Mouse (Mus musculus) ES-Bruce4 (cell line): ENCODE measurements around the gene Gm11634. TPM values are rescaled to one million over a fixed set of nuclear protein-coding genes. Genes with fewer than 3 reads are reported as not detected.
"Not testable (repeated sequence)": the region's sequence is repeated elsewhere in the genome, so short reads cannot be mapped to it uniquely, and the experiment has no call there.

Experiments used
- H3K27ac ChIP-seq: 2 replicates; pipeline ENCODE4 v1.5.1; 2012; ENCODE audit warnings: low read length, inconsistent platforms; ENCODE audit not compliant: insufficient read depth
- H3K27me3 ChIP-seq: 2 replicates; pipeline ENCODE4 v1.6.1; 2012; ENCODE audit warnings: mild to moderate bottlenecking, low read length, inconsistent platforms; ENCODE audit not compliant: control insufficient read depth, poor library complexity, insufficient read depth, severe bottlenecking
- H3K36me3 ChIP-seq: 2 replicates; pipeline ENCODE4 v1.6.1; 2012; ENCODE audit warnings: inconsistent platforms, mild to moderate bottlenecking, low read length, moderate library complexity; ENCODE audit not compliant: control insufficient read depth, poor library complexity, insufficient read depth, severe bottlenecking
- H3K4me1 ChIP-seq: one replicate; pipeline ENCODE4 v1.8.1; 2011; ENCODE audit warnings: low read length; ENCODE audit not compliant: control insufficient read depth, insufficient read depth
- H3K4me3 ChIP-seq: 2 replicates; pipeline ENCODE4 v1.5.1; 2011; ENCODE audit warnings: low read depth, mild to moderate bottlenecking, low read length
- H3K9ac ChIP-seq: 2 replicates; pipeline ENCODE4 v1.6.1; 2012; ENCODE audit warnings: low read depth, mild to moderate bottlenecking, inconsistent platforms; ENCODE audit not compliant: poor library complexity, severe bottlenecking
- H3K9me3 ChIP-seq: replicated peaks from 2 replicates; pipeline ENCODE4 v1.6.1; 2012; ENCODE audit warnings: mild to moderate bottlenecking, low read length, inconsistent platforms; ENCODE audit not compliant: control insufficient read depth, poor library complexity, insufficient read depth, severe bottlenecking
- CTCF ChIP-seq: IDR thresholded peaks from one replicate; pipeline ENCODE4 v1.8.1; 2011; ENCODE audit warnings: low read depth, low read length
- EP300 ChIP-seq: IDR thresholded peaks from 2 replicates; pipeline ENCODE4 v1.6.1; 2011; ENCODE audit warnings: low read depth, low read length; ENCODE audit not compliant: insufficient read depth
- POLR2A ChIP-seq: IDR thresholded peaks from one replicate; pipeline ENCODE4 v1.8.1; 2011; ENCODE audit warnings: low read length; ENCODE audit not compliant: insufficient read depth
- polyA plus RNA-seq: library from polyadenylated mRNA; stranded (reverse); fragments of >200 nt; gene quantifications from 2 replicates; pipeline ENCODE4 v1.2.4, GENCODE M21; 2011; ENCODE audit warnings: low read depth; ENCODE audit not compliant: missing spikeins, insufficient read depth, insufficient read length

The Gm11634 gene
- polyA plus RNA-seq, 1 experiment = not detected

GRCm38 (mm10) chr11:101627857-101628559, 29.0 kb upstream of the Gm11634 start:
- TF ChIP-seq CTCF (no peak), EP300 (no peak), POLR2A (no peak)
- Histone ChIP-seq H3K36me3 (peaks cover 9% of the 10 kb centered on the region), H3K27me3 (no peaks in the 10 kb centered on the region), H3K9ac (peak overlapping the region; percentile 83), H3K4me1 (no peaks in the 10 kb centered on the region), H3K9me3 (peaks cover 12% of the 10 kb centered on the region; the same call in 1 of the 2 replicates), H3K27ac (peak overlapping the region; percentile 98), H3K4me3 (peak overlapping the region; percentile 72)

GRCm38 (mm10) chr11:101626995-101627856, 28.2 kb upstream of the Gm11634 start, which contains the start of gene Rdm1:
Rdm1 (plus strand) TSS chr11:101627195.
- Histone ChIP-seq H3K9me3 (peaks cover 15% of the 10 kb centered on the region; the same call in 1 of the 2 replicates), H3K4me1 (no peaks in the 10 kb centered on the region), H3K9ac (peak within 1 kb of the TSS; percentile 83), H3K36me3 (peaks cover 7% of the 10 kb centered on the region), H3K27me3 (no peaks in the 10 kb centered on the region), H3K27ac (peak within 1 kb of the TSS; percentile 98), H3K4me3 (peak within 1 kb of the TSS; percentile 72)
- no peak for TF ChIP-seq CTCF
- TF ChIP-seq EP300 = 0 out of 2 replicates have a peak, but pooled peaks have one; percentile 53
- TF ChIP-seq POLR2A = peak; percentile 100

GRCm38 (mm10) chr11:101626649-101626994, 27.6 kb upstream of the Gm11634 start:
- Histone ChIP-seq H3K4me1 (no peaks in the 10 kb centered on the region), H3K9ac (peak overlapping the region; percentile 45), H3K27me3 (no peaks in the 10 kb centered on the region), H3K27ac (peak overlapping the region; percentile 98), H3K4me3 (peak overlapping the region; percentile 29), H3K9me3 (peaks cover 21% of the 10 kb centered on the region; the same call in 1 of the 2 replicates), H3K36me3 (peaks cover 7% of the 10 kb centered on the region)
- TF ChIP-seq POLR2A = no peak
- no peak for TF ChIP-seq EP300
- TF ChIP-seq CTCF = no peak

GRCm38 (mm10) chr11:101620022-101620655, 21.1 kb upstream of the Gm11634 start:
- not testable (repeated sequence) for H3K4me3 ChIP-seq, H3K36me3 ChIP-seq, H3K27me3 ChIP-seq, H3K27ac ChIP-seq, H3K9ac ChIP-seq
- peaks cover 21% of the 10 kb centered on the region; the same call in 1 of the 2 replicates for H3K9me3 ChIP-seq
- peaks cover 10% of the 10 kb centered on the region for H3K4me1 ChIP-seq

- H3K27ac ChIP-seq = peak overlapping the region; percentile 92
Measured at GRCm38 (mm10) chr11:101618596-101618995, 19.5 kb upstream of the Gm11634 start.

More at GRCm38 (mm10) chr11:101618596-101618995, 19.5 kb upstream of the Gm11634 start:
- Histone ChIP-seq H3K4me3 (no peak overlapping the region), H3K27me3 (no peaks in the 10 kb centered on the region), H3K9me3 (peaks cover 14% of the 10 kb centered on the region; the same call in 1 of the 2 replicates), H3K36me3 (no peaks in the 10 kb centered on the region), H3K9ac (no peak overlapping the region), H3K4me1 (peaks cover 13% of the 10 kb centered on the region)
- TF ChIP-seq POLR2A = no peak
- no peak for TF ChIP-seq EP300
- TF ChIP-seq CTCF = no peak
